Mouse (Mus musculus): Measurements from ENCODE around the gene Pck1.

Gene Pck1

DNA sequence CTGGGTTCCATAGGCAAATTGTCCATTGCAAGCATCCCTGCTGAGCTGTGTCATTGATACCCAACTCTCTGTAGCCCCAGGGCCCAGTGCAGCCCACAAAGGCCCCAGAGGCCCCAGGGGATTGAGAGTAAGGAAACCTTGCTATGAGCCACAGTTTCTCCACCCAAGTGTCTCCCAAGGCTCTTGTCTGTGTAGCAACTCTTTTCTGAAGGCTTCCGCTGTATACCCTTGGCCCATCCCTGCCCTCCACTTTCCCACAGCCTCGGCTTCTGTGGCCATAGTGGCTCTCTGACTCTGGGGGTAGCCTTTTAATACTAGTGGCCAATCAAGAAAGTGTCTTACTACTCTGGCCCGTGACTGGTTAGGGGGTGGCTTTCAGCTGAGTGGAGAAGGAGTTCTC lies 50.9 kb downstream of the Pck1 start:
- DNase-seq (ENCODE audit: low read depth, low spot score): no peak

DNA sequence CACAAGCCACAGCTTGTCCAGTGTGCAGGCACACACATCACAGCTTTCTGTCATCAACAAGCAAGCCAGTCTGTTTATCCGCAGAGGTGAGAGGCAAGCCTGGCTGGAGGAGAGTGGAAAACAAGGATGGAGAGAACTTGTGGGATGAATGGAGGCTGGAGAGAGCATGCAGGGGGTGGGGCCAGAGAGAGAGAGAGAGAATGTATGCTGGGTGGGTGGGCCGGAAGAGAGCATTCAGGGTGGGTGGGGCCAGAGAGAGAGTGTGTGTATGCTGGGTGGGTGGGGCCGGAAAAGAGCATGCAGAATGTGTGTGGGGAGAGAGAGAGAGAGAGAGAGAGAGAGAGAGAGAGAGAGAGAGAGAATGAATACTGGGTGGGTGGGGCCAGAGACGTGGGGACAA lies 51.8 kb downstream of the Pck1 start:
- DNase-seq (ENCODE audit: low read depth, low spot score): no peak

DNA sequence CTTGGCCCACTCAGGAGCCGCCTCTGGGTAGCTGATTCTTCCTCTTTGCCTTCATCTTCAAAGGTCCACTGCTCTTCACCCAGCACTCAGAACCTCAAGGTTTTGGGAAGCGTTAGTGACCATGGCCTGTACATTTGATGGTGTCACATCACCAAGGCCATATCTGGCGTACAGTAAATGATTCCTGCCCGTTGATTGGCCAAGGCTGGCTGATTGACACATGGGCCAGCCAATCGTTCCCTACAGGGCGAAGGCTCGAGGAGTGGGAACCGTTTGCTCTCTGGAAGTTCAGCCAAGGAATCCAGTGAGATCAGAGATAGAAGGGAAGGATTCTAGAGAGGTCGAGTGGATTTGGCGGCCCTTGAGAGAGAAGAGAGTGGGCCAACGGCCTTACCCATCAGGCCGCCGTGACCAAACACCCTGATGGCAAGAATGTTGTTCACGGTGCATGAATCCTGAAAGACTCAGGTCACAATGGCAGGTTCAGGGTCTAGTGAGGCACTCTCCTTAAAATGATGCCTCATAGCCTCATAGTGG lies 52.8 kb downstream of the Pck1 start:
- peak; percentile 95 for DNase-seq (ENCODE audit: low read depth, low spot score)

DNA sequence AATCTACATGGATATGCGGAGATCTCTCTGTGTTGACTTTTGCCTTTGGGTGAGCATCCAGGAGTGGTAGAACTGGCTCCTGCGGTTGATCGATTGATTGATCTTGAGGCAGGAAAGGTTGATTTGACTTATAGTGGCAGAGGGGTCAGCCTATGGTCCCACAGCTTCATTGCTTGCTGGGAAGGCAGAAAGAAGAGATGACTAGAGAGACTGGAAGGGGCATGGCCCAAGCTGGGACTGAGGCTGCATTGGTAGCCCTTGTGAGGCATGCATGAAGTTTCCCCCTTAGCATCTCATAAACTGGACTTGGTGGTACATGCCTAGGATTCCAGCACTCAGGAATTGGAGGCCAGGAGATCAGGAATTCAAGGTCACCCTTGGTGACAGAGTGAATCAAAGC lies 54.2 kb downstream of the Pck1 start:
- no peak for DNase-seq (ENCODE audit: low read depth, low spot score)
